Mouse (Mus musculus): Measurements from ENCODE around the gene Aoah.

GRCm38 (mm10) chr13:20904118-20904517, 110.2 kb downstream of the Aoah start:
- TF ChIP-seq CTCF (IDR thresholded peaks at IDR 0.05; ENCODE audit: low read depth, low read length): no peak
- TF ChIP-seq POLR2A (IDR thresholded peaks at IDR 0.05; ENCODE audit: borderline replicate concordance, low read depth, low read length): no peak
